ENCODE assay signal across 11 mouse cellular contexts in the genomic region with DNA sequence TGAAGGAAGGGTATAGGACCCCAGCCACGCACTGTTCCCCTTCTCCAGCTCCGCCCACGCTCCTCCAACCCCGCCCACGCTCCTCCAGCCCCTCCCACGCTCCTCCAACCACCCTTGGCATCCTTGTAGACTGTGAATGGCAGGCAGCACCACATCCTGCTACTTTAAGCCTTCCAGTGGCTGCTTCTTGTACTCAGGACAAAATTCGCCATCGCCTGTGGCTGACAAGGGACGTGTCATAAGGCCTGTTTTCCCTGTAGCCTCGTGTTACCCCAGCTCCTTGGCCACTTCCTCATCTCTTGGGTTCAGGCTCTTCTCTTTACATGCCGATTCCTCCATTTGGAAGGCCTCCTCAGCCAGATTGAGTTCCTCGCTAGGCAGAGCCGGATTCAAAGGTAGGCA. TPM values are rescaled to one million over a fixed set of nuclear protein-coding genes. Genes with fewer than 3 reads are reported as not detected.
DNase-seq lines count a peak whose midpoint lies in the region; ATAC-seq and TF ChIP-seq lines count a peak whose summit lies in the region.
"Had no signal": no experiment of that assay in that cellular context is flagged by ENCODE, and none has a peak within 500 bp of the region (broad histone marks: within the 10 kb centered on the region; RNA-seq: fewer than 3 reads in every experiment).

No protein-coding gene starts in this region.

- no peak; the same call in 1 of the 2 replicates for ATAC-seq in kidney, embryonic 14.5 days (ENCODE audit: low FRiP score, low TSS enrichment)
- 0 out of 2 replicates have a peak, but pooled peaks have one; percentile 22 for ATAC-seq in liver, embryonic 16.5 days (ENCODE audit: low read depth)
- ATAC-seq in neural tube, embryonic 15.5 days (ENCODE audit: low FRiP score): no peak

- no peak for TF ChIP-seq CTCF in bone marrow, adult 2 months (IDR thresholded peaks at IDR 0.05; ENCODE audit: control insufficient read depth, insufficient read depth, low read length)

- H3K4me3 ChIP-seq in kidney, embryonic 14.5 days (ENCODE audit: low read length): no peak overlapping the region
- H3K4me3 ChIP-seq in bone marrow, adult 2 months (replicated peaks; ENCODE audit: control insufficient read depth, low read depth, low read length): peak overlapping the region; percentile 35
- no peak overlapping the region for H3K4me3 ChIP-seq in liver, embryonic 16.5 days (ENCODE audit: low read depth, low read length)
- H3K4me3 ChIP-seq in neural tube, embryonic 15.5 days (replicated peaks): no peak overlapping the region
- H3K4me3 ChIP-seq: midbrain, embryonic 12.5 days had no signal

- DNase-seq in kidney, postnatal 10 days: peak; percentile 64
- peak; percentile 57 for DNase-seq in testis, postnatal 14 days (ENCODE audit: low spot score)
- no peak for DNase-seq in right cerebral cortex, adult 18-20 months
- DNase-seq: heart, postnatal 4 days had no signal

- no peak overlapping the region for H3K27ac ChIP-seq in kidney, embryonic 14.5 days (ENCODE audit: low read depth, low read length)
- H3K27ac ChIP-seq in bone marrow, adult 2 months (ENCODE audit: control insufficient read depth, insufficient read depth, low read depth, low read length, poor library complexity): peak overlapping the region; percentile 72
- no peak overlapping the region for H3K27ac ChIP-seq in liver, embryonic 16.5 days (ENCODE audit: low read length)
- no peak overlapping the region for H3K27ac ChIP-seq in neural tube, embryonic 15.5 days (replicated peaks)
- H3K27ac ChIP-seq: midbrain, embryonic 12.5 days had no signal

- peaks cover 12% of the 10 kb centered on the region for H3K4me1 ChIP-seq in kidney, embryonic 14.5 days (ENCODE audit: control insufficient read depth, insufficient read depth, low read length)
- no peaks in the 10 kb centered on the region; the same call in 1 of the 2 replicates for H3K4me1 ChIP-seq in bone marrow, adult 2 months (ENCODE audit: control insufficient read depth, insufficient read depth, low read length)
- peaks cover 5% of the 10 kb centered on the region for H3K4me1 ChIP-seq in liver, embryonic 16.5 days (ENCODE audit: control insufficient read depth, low read depth, low read length)
- 0 out of 2 replicates have a peak, but pooled peaks cover 6% of the 10 kb centered on the region for H3K4me1 ChIP-seq in neural tube, embryonic 15.5 days

- H3K27me3 ChIP-seq in kidney, embryonic 14.5 days (ENCODE audit: control insufficient read depth, insufficient read depth, low read length): no peaks in the 10 kb centered on the region
- no peaks in the 10 kb centered on the region for H3K27me3 ChIP-seq in liver, embryonic 16.5 days (ENCODE audit: control insufficient read depth, insufficient read depth, low read depth, low read length)
- H3K27me3 ChIP-seq in neural tube, embryonic 15.5 days (replicated peaks): no peaks in the 10 kb centered on the region
- H3K27me3 ChIP-seq: midbrain, embryonic 12.5 days had no signal

- TF ChIP-seq POLR2A in bone marrow, adult 2 months (IDR thresholded peaks at IDR 0.05; ENCODE audit: borderline replicate concordance, control insufficient read depth, low read depth, low read length): no peak

- no peaks in the 10 kb centered on the region for H3K36me3 ChIP-seq in kidney, embryonic 14.5 days (ENCODE audit: control insufficient read depth, insufficient read depth, low read length)
- H3K36me3 ChIP-seq in liver, embryonic 16.5 days (ENCODE audit: control insufficient read depth, insufficient read depth): no peaks in the 10 kb centered on the region
- no peaks in the 10 kb centered on the region for H3K36me3 ChIP-seq in neural tube, embryonic 15.5 days
- H3K36me3 ChIP-seq: G1E; midbrain, embryonic 12.5 days had no signal

- H3K4me2 ChIP-seq in kidney, embryonic 14.5 days (replicated peaks; ENCODE audit: low read depth, low read length): no peak overlapping the region
- no peak overlapping the region for H3K4me2 ChIP-seq in liver, embryonic 16.5 days (ENCODE audit: low read depth, low read length)
- no peak overlapping the region for H3K4me2 ChIP-seq in neural tube, embryonic 15.5 days
- H3K4me2 ChIP-seq: midbrain, embryonic 12.5 days had no signal

- H3K9ac ChIP-seq in kidney, embryonic 14.5 days (ENCODE audit: low read depth, low read length): no peak overlapping the region
- no peak overlapping the region for H3K9ac ChIP-seq in liver, embryonic 16.5 days (ENCODE audit: low read depth, low read length)
- H3K9ac ChIP-seq in neural tube, embryonic 15.5 days (replicated peaks): no peak overlapping the region
- H3K9ac ChIP-seq: midbrain, embryonic 12.5 days had no signal

- WGBS in kidney, embryonic 14.5 days: 46% methylated on average over 13 of the region's 13 CpGs
- WGBS in bone marrow, adult 2 months: 28% methylated on average over 13 of the region's 13 CpGs
- WGBS in liver, embryonic 16.5 days (ENCODE audit: insufficient replicate concordance): 23% methylated on average over 13 of the region's 13 CpGs
- WGBS in neural tube, embryonic 15.5 days: 49% methylated on average over 13 of the region's 13 CpGs

- no peaks in the 10 kb centered on the region for H3K9me3 ChIP-seq in kidney, embryonic 14.5 days (ENCODE audit: control insufficient read depth, low read length)
- H3K9me3 ChIP-seq in liver, embryonic 16.5 days (replicated peaks; ENCODE audit: control insufficient read depth, low read length): no peaks in the 10 kb centered on the region
- no peaks in the 10 kb centered on the region for H3K9me3 ChIP-seq in neural tube, embryonic 15.5 days (replicated peaks)
- H3K9me3 ChIP-seq: G1E; midbrain, embryonic 12.5 days had no signal

RNA-seq across cellular contexts. Expression of gene Lgals2, which starts 8.5 kb away (rescaled TPM):
- polyA plus RNA-seq in kidney, embryonic 14.5 days (2014; fragmentation: Nextera tagmentation; extraction: Ambion mirVana): 0.53 and 1.6 TPM in 2 replicates
- not detected in 2 replicates for polyA plus RNA-seq in bone marrow, adult 2 months (2011; ENCODE audit: insufficient read depth, insufficient read length, low replicate concordance, missing spikeins)
- 9.1 and 15.8 TPM in 2 replicates for polyA plus RNA-seq in liver, embryonic 16.5 days (2015; fragmentation: Nextera tagmentation; extraction: Ambion mirVana)
- polyA plus RNA-seq in neural tube, embryonic 15.5 days (2015; fragmentation: Nextera tagmentation; extraction: Ambion mirVana): 26.1 TPM in 1 of 2 replicates, not detected in the other
- polyA plus RNA-seq: G1E; midbrain, embryonic 12.5 days had no signal

RNA-seq across cellular contexts. Expression of gene Gga1, which starts 13.1 kb away (rescaled TPM):
- 33.9 and 44.8 TPM in 2 replicates for polyA plus RNA-seq in kidney, embryonic 14.5 days (2014; fragmentation: Nextera tagmentation; extraction: Ambion mirVana)
- 25.8 and 55.3 TPM in 2 replicates for polyA plus RNA-seq in bone marrow, adult 2 months (2011; ENCODE audit: insufficient read depth, insufficient read length, low replicate concordance, missing spikeins)
- 18.6 and 19.6 TPM in 2 replicates for polyA plus RNA-seq in liver, embryonic 16.5 days (2015; fragmentation: Nextera tagmentation; extraction: Ambion mirVana)
- polyA plus RNA-seq in neural tube, embryonic 15.5 days (2015; fragmentation: Nextera tagmentation; extraction: Ambion mirVana): 42.6 and 44.1 TPM in 2 replicates

RNA-seq across cellular contexts. Expression of gene Cdc42ep1, which starts 21.4 kb away (rescaled TPM):
- 28.4 and 37.9 TPM in 2 replicates for polyA plus RNA-seq in kidney, embryonic 14.5 days (2014; fragmentation: Nextera tagmentation; extraction: Ambion mirVana)
- polyA plus RNA-seq in bone marrow, adult 2 months (2011; ENCODE audit: insufficient read depth, insufficient read length, low replicate concordance, missing spikeins): 6.6 and 9.4 TPM in 2 replicates
- 12.1 and 13.1 TPM in 2 replicates for polyA plus RNA-seq in liver, embryonic 16.5 days (2015; fragmentation: Nextera tagmentation; extraction: Ambion mirVana)
- polyA plus RNA-seq in neural tube, embryonic 15.5 days (2015; fragmentation: Nextera tagmentation; extraction: Ambion mirVana): 12.0 and 16.2 TPM in 2 replicates
- polyA plus RNA-seq: G1E had no signal

RNA-seq across cellular contexts. Expression of gene Gm49510, which starts 35.6 kb away (rescaled TPM):
- 0.19 and 0.59 TPM in 2 replicates for polyA plus RNA-seq in kidney, embryonic 14.5 days (2014; fragmentation: Nextera tagmentation; extraction: Ambion mirVana)
- polyA plus RNA-seq in bone marrow, adult 2 months (2011; ENCODE audit: insufficient read depth, insufficient read length, low replicate concordance, missing spikeins): not detected in 2 replicates
- 0.18 and 0.22 TPM in 2 replicates for polyA plus RNA-seq in liver, embryonic 16.5 days (2015; fragmentation: Nextera tagmentation; extraction: Ambion mirVana)
- not detected in 2 replicates for polyA plus RNA-seq in neural tube, embryonic 15.5 days (2015; fragmentation: Nextera tagmentation; extraction: Ambion mirVana)
- polyA plus RNA-seq: brain, embryonic 14.5 days had no signal

RNA-seq across cellular contexts. Expression of gene Sh3bp1, which starts 35.7 kb away (rescaled TPM):
- 32.7 and 38.5 TPM in 2 replicates for polyA plus RNA-seq in kidney, embryonic 14.5 days (2014; fragmentation: Nextera tagmentation; extraction: Ambion mirVana)
- polyA plus RNA-seq in bone marrow, adult 2 months (2011; ENCODE audit: insufficient read depth, insufficient read length, low replicate concordance, missing spikeins): 18.9 and 63.2 TPM in 2 replicates
- 13.1 and 14.2 TPM in 2 replicates for polyA plus RNA-seq in liver, embryonic 16.5 days (2015; fragmentation: Nextera tagmentation; extraction: Ambion mirVana)
- 3.7 and 16.9 TPM in 2 replicates for polyA plus RNA-seq in neural tube, embryonic 15.5 days (2015; fragmentation: Nextera tagmentation; extraction: Ambion mirVana)
